Mouse (Mus musculus) liver, postnatal 0 days (tissue): Measurements from ENCODE around the gene Lcat.

ENCODE experiments used
- CTCF ChIP-seq: sonication (generic); IDR thresholded peaks from 2 replicates; pipeline ENCODE4 v1.5.1; 2016; ENCODE audit warnings: antibody characterized with exemption, low read depth
- EP300 ChIP-seq: IDR thresholded peaks from 2 replicates; pipeline ENCODE4 v1.6.1; 2016; ENCODE audit warnings: antibody characterized with exemption, low read depth, mild to moderate bottlenecking

DNA sequence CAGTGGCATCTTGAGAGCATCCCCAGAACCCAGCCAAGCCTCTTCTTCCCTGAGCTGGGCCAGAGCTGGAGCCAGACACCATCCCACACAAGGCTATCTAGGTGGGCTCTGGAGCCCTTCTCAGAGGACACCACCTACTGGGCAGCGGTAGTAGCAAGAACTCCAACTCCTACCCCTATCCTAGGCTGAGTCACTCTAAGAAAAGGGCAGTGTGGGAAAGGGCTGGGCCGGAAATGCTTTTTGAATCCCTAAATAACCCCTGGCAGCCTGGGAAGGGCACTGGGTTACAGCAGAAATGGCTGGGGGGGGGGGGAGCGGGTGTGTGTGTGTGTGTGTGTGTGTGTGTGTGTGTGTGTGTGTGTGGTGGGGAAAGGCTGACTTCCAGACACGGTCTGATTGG lies 14.6 kb upstream of the Lcat start:
- TF ChIP-seq EP300 (no peak), CTCF (peak; percentile 29; the same call in 1 of the 2 replicates)
